Mouse (Mus musculus): ENCODE results near the gene Olfr287.

GRCm38 (mm10) chr15:98181856-98182570 is 38.8 kb downstream of the Olfr287 start:
- no peak for TF ChIP-seq GATA1 (IDR thresholded peaks at IDR 0.05; ENCODE audit: low read length)
- TF ChIP-seq TAL1 (IDR thresholded peaks at IDR 0.05; ENCODE audit: low read length): no peak

Data from erythroblast, embryonic 14.5 days (primary cell).